Mouse (Mus musculus) ES-Bruce4 (cell line): ENCODE data around the gene Arhgef17.

Source experiments
- CTCF ChIP-seq: IDR thresholded peaks from one replicate; pipeline ENCODE4 v1.8.1; 2011; ENCODE audit warnings: low read depth, low read length
- EP300 ChIP-seq: IDR thresholded peaks from 2 replicates; pipeline ENCODE4 v1.6.1; 2011; ENCODE audit warnings: low read depth, low read length; ENCODE audit not compliant: insufficient read depth
- POLR2A ChIP-seq: IDR thresholded peaks from one replicate; pipeline ENCODE4 v1.8.1; 2011; ENCODE audit warnings: low read length; ENCODE audit not compliant: insufficient read depth

- TF ChIP-seq POLR2A (no peak), CTCF (no peak), EP300 (no peak)
Measured at GRCm38 (mm10) chr7:100844385-100845025, 87.4 kb downstream of the Arhgef17 start.
